Mouse (Mus musculus): ENCODE measurements at regions not wholly inside any gene's neighbourhood (a gene's known extent, or its start where the extent isn't known, plus 50 kb on each side); places are given as distances from the start of the nearest gene placed in this dataset.
"Not testable (repeated sequence)": the region's sequence is repeated elsewhere in the genome, so short reads cannot be mapped to it uniquely, and the experiment has no call there.

- Histone ChIP-seq H3K27ac (no peak overlapping the region), H3K4me3 (no peak overlapping the region), H3K9ac (no peak overlapping the region), H3K4me1 (no peaks in the 10 kb centered on the region), H3K27me3 (no peaks in the 10 kb centered on the region), H3K4me2 (no peak overlapping the region), H3K9me3 (replicated peaks) (no peaks in the 10 kb centered on the region), H3K36me3 (ENCODE audit: poor library complexity, severe bottlenecking) (no peaks in the 10 kb centered on the region)
- ATAC-seq, result no peak
- WGBS, result 80% methylated on average over 5 of the region's 5 CpGs
Measured at GRCm38 (mm10) chr8:35101701-35102100, 663.9 kb upstream of the Gm19410 start.

- H3K9ac ChIP-seq; H3K4me2 ChIP-seq; H3K27ac ChIP-seq; H3K4me1 ChIP-seq; ATAC-seq; H3K27me3 ChIP-seq; H3K36me3 ChIP-seq (ENCODE audit: poor library complexity, severe bottlenecking); H3K9me3 ChIP-seq (replicated peaks); H3K4me3 ChIP-seq: not testable (repeated sequence)
- WGBS, result 98% methylated on average over 3 of the region's 3 CpGs
Measured at GRCm38 (mm10) chr8:35102102-35102501, 663.5 kb upstream of the Gm19410 start.

- H3K4me1 ChIP-seq; H3K27me3 ChIP-seq; H3K9ac ChIP-seq; H3K4me3 ChIP-seq; H3K4me2 ChIP-seq; H3K36me3 ChIP-seq (ENCODE audit: poor library complexity, severe bottlenecking); H3K9me3 ChIP-seq (replicated peaks); H3K27ac ChIP-seq; ATAC-seq: not testable (repeated sequence)
Measured at GRCm38 (mm10) chr8:35104465-35104876, 661.1 kb upstream of the Gm19410 start.

GRCm38 (mm10) chr8:35109506-35110217 is 655.9 kb upstream of the Gm19410 start:
- H3K9me3 ChIP-seq (replicated peaks), result no peaks in the 10 kb centered on the region
- WGBS, result 86% methylated on average over 27 of the region's 27 CpGs
- H3K27me3 ChIP-seq, result no peaks in the 10 kb centered on the region
- ATAC-seq, result no peak
- H3K4me1 ChIP-seq, result no peaks in the 10 kb centered on the region
- no peak overlapping the region for H3K27ac ChIP-seq
- H3K4me3 ChIP-seq, result no peak overlapping the region
- no peak overlapping the region for H3K9ac ChIP-seq
- H3K4me2 ChIP-seq, result no peak overlapping the region
- H3K36me3 ChIP-seq (ENCODE audit: poor library complexity, severe bottlenecking), result no peaks in the 10 kb centered on the region

GRCm38 (mm10) chr8:35110286-35110685 is 655.3 kb upstream of the Gm19410 start:
- H3K4me2 ChIP-seq, result no peak overlapping the region
- H3K4me1 ChIP-seq, result no peaks in the 10 kb centered on the region
- no peak overlapping the region for H3K9ac ChIP-seq
- no peak for ATAC-seq
- H3K9me3 ChIP-seq (replicated peaks), result no peaks in the 10 kb centered on the region
- H3K4me3 ChIP-seq, result no peak overlapping the region
- no peaks in the 10 kb centered on the region for H3K27me3 ChIP-seq
- no peaks in the 10 kb centered on the region for H3K36me3 ChIP-seq (ENCODE audit: poor library complexity, severe bottlenecking)
- WGBS, result 94% methylated on average over 8 of the region's 8 CpGs
- H3K27ac ChIP-seq, result no peak overlapping the region

GRCm38 (mm10) chr8:35111130-35111529 is 654.5 kb upstream of the Gm19410 start:
- Histone ChIP-seq H3K27ac (no peak overlapping the region), H3K9me3 (replicated peaks) (no peaks in the 10 kb centered on the region), H3K27me3 (no peaks in the 10 kb centered on the region), H3K36me3 (ENCODE audit: poor library complexity, severe bottlenecking) (no peaks in the 10 kb centered on the region), H3K4me2 (no peak overlapping the region; the same call in 1 of the 2 replicates), H3K4me1 (no peaks in the 10 kb centered on the region), H3K4me3 (no peak overlapping the region), H3K9ac (no peak overlapping the region)
- no peak for ATAC-seq
- 66% methylated on average over 7 of the region's 7 CpGs for WGBS

GRCm38 (mm10) chr8:35112591-35113265 is 652.9 kb upstream of the Gm19410 start:
- H3K4me3 ChIP-seq, result no peak overlapping the region
- no peaks in the 10 kb centered on the region for H3K9me3 ChIP-seq (replicated peaks)
- no peak overlapping the region for H3K4me2 ChIP-seq
- WGBS, result 92% methylated on average over 7 of the region's 7 CpGs
- H3K36me3 ChIP-seq (ENCODE audit: poor library complexity, severe bottlenecking), result no peaks in the 10 kb centered on the region
- no peaks in the 10 kb centered on the region for H3K27me3 ChIP-seq
- no peak for ATAC-seq
- H3K27ac ChIP-seq, result no peak overlapping the region
- no peak overlapping the region for H3K9ac ChIP-seq
- H3K4me1 ChIP-seq, result no peaks in the 10 kb centered on the region

GRCm38 (mm10) chr8:35114031-35114430 is 651.6 kb upstream of the Gm19410 start:
- H3K4me1 ChIP-seq, result no peaks in the 10 kb centered on the region
- no peaks in the 10 kb centered on the region for H3K27me3 ChIP-seq
- no peak overlapping the region for H3K9ac ChIP-seq
- no peaks in the 10 kb centered on the region for H3K9me3 ChIP-seq (replicated peaks)
- no peak overlapping the region for H3K4me3 ChIP-seq
- no peak for ATAC-seq
- 91% methylated on average over 10 of the region's 10 CpGs for WGBS
- H3K4me2 ChIP-seq, result no peak overlapping the region
- no peaks in the 10 kb centered on the region for H3K36me3 ChIP-seq (ENCODE audit: poor library complexity, severe bottlenecking)
- no peak overlapping the region for H3K27ac ChIP-seq

GRCm38 (mm10) chr8:35120612-35121011 is 645.0 kb upstream of the Gm19410 start:
- H3K4me2 ChIP-seq, result no peak overlapping the region
- H3K9me3 ChIP-seq (replicated peaks), result no peaks in the 10 kb centered on the region
- H3K4me3 ChIP-seq, result no peak overlapping the region
- H3K27me3 ChIP-seq, result no peaks in the 10 kb centered on the region
- ATAC-seq, result no peak
- no peaks in the 10 kb centered on the region for H3K36me3 ChIP-seq (ENCODE audit: poor library complexity, severe bottlenecking)
- no peak overlapping the region for H3K9ac ChIP-seq
- H3K27ac ChIP-seq, result no peak overlapping the region
- H3K4me1 ChIP-seq, result peaks cover 19% of the 10 kb centered on the region
- WGBS, result 73% methylated on average over 5 of the region's 5 CpGs

GRCm38 (mm10) chr8:35121084-35121483 is 644.5 kb upstream of the Gm19410 start:
- H3K9me3 ChIP-seq (replicated peaks), result no peaks in the 10 kb centered on the region
- H3K27ac ChIP-seq, result no peak overlapping the region
- no peak overlapping the region for H3K4me2 ChIP-seq
- peaks cover 19% of the 10 kb centered on the region for H3K4me1 ChIP-seq
- no peak for ATAC-seq
- no peaks in the 10 kb centered on the region for H3K27me3 ChIP-seq
- H3K36me3 ChIP-seq (ENCODE audit: poor library complexity, severe bottlenecking), result no peaks in the 10 kb centered on the region
- 56% methylated on average over 8 of the region's 8 CpGs for WGBS
- H3K4me3 ChIP-seq, result no peak overlapping the region
- H3K9ac ChIP-seq, result no peak overlapping the region

GRCm38 (mm10) chr8:35123196-35123621 is 642.4 kb upstream of the Gm19410 start:
- Histone ChIP-seq H3K27me3 (no peaks in the 10 kb centered on the region), H3K4me1 (peaks cover 19% of the 10 kb centered on the region), H3K27ac (no peak overlapping the region), H3K9ac (0 out of 2 replicates have a peak overlapping the region, but pooled peaks have one; percentile 16), H3K4me2 (peak overlapping the region; percentile 57), H3K4me3 (peak overlapping the region; percentile 39), H3K36me3 (ENCODE audit: poor library complexity, severe bottlenecking) (no peaks in the 10 kb centered on the region), H3K9me3 (replicated peaks) (no peaks in the 10 kb centered on the region)
- ATAC-seq, result peak; percentile 69
- under 1% methylated on average over 14 of the region's 14 CpGs for WGBS

- H3K4me2 ChIP-seq, result no peak overlapping the region
- H3K9ac ChIP-seq, result no peak overlapping the region
- WGBS, result 90% methylated on average over 3 of the region's 3 CpGs
- no peak overlapping the region for H3K4me3 ChIP-seq
- H3K27ac ChIP-seq, result no peak overlapping the region
- no peaks in the 10 kb centered on the region for H3K27me3 ChIP-seq
- H3K4me1 ChIP-seq, result peaks cover 18% of the 10 kb centered on the region
- no peaks in the 10 kb centered on the region for H3K36me3 ChIP-seq (ENCODE audit: poor library complexity, severe bottlenecking)
- no peaks in the 10 kb centered on the region for H3K9me3 ChIP-seq (replicated peaks)
- no peak for ATAC-seq
Measured at GRCm38 (mm10) chr8:35125179-35125578, 640.4 kb upstream of the Gm19410 start.
